Mouse (Mus musculus) stomach, embryonic 16.5 days (tissue): ENCODE measurements around the gene Hps3. TPM values are rescaled to one million over a fixed set of nuclear protein-coding genes. Genes with fewer than 3 reads are reported as not detected.

Source experiments
- polyA plus RNA-seq: library from polyadenylated mRNA; unstranded; fragments of >200 nt; fragmentation: Nextera tagmentation; extraction: Ambion mirVana; gene quantifications from 2 replicates; pipeline ENCODE4 v1.2.1, GENCODE M21; 2015

Hps3 gene
- polyA plus RNA-seq, 1 experiment from 2014 or later = 10.6 TPM

Other genes with a start within 250 kb of the Hps3 start
- gene Cp, start 78.3 kb downstream of the Hps3 start, polyA plus RNA-seq = 1.7 and 2.0 TPM in 2 replicates
- gene Hltf, start 22.5 kb upstream of the Hps3 start, polyA plus RNA-seq = 15.3 and 18.0 TPM in 2 replicates
- gene Gyg, start 120.0 kb upstream of the Hps3 start, polyA plus RNA-seq = 52.5 TPM in 2 replicates
- gene Cpa3, start 206.9 kb upstream of the Hps3 start, polyA plus RNA-seq = 17.9 and 36.5 TPM in 2 replicates
- gene Cpb1, start 240.4 kb upstream of the Hps3 start, polyA plus RNA-seq = 150 and 191 TPM in 2 replicates